Mouse (Mus musculus): ENCODE results near the gene Slco2b1. TPM values are rescaled to one million over a fixed set of nuclear protein-coding genes. Genes with fewer than 3 reads are reported as not detected.

The Slco2b1 gene
- polyA plus RNA-seq, 1 experiment from 2014 or later = 2.9 TPM

DNA sequence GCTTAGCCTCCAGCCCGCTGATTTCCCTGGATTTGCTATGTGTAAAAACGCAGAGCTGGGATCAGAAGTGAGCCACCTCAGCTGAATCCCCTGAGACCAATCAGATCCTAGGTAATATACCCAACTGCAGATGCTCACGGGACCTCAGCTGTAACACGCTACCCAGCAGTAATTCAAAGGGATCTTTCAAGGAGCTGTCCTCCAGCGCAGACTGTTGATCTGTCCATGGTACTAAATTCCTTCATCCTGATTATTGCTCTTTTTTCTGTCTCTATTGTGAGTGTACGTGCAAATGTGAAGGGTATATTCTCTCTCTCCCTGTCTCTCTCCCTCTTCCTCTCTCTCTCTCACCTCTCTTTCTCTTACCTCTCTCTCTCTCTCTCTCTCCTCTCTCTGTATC is 78.9 kb downstream of the Slco2b1 start:
- WGBS = 13% methylated on average over 6 of the region's 6 CpGs
- TF ChIP-seq CTCF (IDR thresholded peaks at IDR 0.05; ENCODE audit: low read depth) = no peak
- Histone ChIP-seq H3K36me3 (ENCODE audit: insufficient read depth) (no peaks in the 10 kb centered on the region), H3K27ac (ENCODE audit: low read depth) (no peak overlapping the region), H3K9me3 (ENCODE audit: low read depth, low read length) (no peaks in the 10 kb centered on the region), H3K4me2 (no peak overlapping the region), H3K9ac (no peak overlapping the region), H3K4me1 (ENCODE audit: insufficient read depth) (no peaks in the 10 kb centered on the region), H3K4me3 (ENCODE audit: low read depth, low read length) (no peak overlapping the region), H3K27me3 (ENCODE audit: insufficient read depth, low read length) (peaks cover 21% of the 10 kb centered on the region)
- ATAC-seq (ENCODE audit: insufficient read depth) = no peak
- DNase-seq = peak; percentile 85

DNA sequence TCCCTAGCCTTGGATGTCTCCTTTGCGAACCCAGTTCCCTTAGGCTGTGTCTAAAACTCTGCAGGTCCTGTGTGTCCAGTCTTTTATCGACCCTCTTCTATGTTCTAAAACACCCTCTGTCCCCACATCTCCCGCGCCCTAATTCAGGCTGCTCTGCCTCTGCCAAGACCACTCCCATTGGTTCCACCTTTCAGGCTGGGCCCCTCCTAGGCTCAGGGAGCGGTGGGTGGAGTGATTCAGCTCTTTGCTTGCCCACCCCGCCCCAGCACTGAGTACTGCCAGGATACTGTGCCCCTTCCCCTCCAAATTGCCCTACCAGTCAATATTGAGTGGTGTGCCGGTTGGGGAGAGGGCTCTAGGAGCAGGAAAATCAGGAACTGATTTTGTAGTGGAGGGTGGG is 83.8 kb downstream of the Slco2b1 start:
- Histone ChIP-seq H3K9ac (no peak overlapping the region), H3K4me1 (ENCODE audit: insufficient read depth) (0 out of 2 replicates have a peak, but pooled peaks cover 7% of the 10 kb centered on the region), H3K27ac (ENCODE audit: low read depth) (no peak overlapping the region), H3K4me3 (ENCODE audit: low read depth, low read length) (no peak overlapping the region; the same call in 1 of the 2 replicates), H3K4me2 (peak overlapping the region; percentile 96), H3K9me3 (ENCODE audit: low read depth, low read length) (no peaks in the 10 kb centered on the region), H3K27me3 (ENCODE audit: insufficient read depth, low read length) (peaks cover 65% of the 10 kb centered on the region), H3K36me3 (ENCODE audit: insufficient read depth) (no peaks in the 10 kb centered on the region)
- 6% methylated on average over 7 of the region's 7 CpGs for WGBS
- DNase-seq = no peak
- no peak for TF ChIP-seq CTCF (IDR thresholded peaks at IDR 0.05; ENCODE audit: low read depth)
- no peak for ATAC-seq (ENCODE audit: insufficient read depth)

DNA sequence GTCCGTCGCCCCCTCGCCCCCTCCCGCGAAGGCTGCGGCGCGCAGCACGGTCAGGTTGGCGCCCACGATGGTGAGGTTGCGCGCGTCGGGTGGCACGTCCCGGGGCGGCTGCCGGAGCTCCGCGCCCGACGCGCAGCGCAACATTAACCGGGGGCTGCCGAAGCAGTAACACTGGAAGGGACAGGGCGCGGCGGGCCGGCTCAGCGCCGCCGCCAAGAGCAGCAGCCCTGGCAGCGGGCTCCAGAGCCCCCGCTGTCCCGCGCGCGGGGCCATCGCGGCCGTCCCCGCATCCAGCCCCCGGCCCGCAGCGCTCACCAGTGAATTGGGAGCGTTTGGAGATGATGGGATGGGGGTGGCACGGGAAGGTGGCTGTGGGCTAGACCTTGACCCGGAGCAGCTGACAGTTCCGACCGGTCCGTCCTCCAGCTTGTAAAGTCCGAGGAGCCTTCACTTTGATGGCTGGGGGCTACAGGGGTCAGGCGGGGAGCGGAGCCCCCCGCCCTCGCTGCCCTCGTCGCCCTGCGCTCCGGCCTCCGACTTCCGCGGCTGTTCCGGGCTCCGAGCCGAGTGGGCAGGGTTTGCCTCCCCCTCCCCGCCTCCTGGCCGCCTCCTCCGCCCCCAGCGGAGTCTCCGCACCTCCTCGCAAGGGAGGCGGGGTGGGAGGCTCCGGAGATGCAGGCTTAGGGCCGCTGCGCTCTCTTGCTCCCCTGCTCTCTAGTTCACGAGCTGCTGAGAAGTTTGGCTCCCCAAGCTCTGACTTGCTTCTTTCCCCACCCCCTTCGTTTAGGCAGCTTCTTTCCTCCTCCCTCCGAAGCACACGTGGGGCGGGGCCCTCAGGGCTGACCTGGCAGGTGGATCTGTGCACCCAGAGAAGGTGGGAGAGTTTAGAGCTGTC is 84.5 kb downstream of the Slco2b1 start, which contains the start of gene Tpbgl:
Gene Tpbgl, minus strand, starts transcription at position 728 of the 895 bp plus-strand sequence.
- ATAC-seq (ENCODE audit: insufficient read depth) (peak; percentile 53; the same call in 1 of the 2 replicates), DNase-seq (peak; percentile 84)
- Histone ChIP-seq H3K9me3 (ENCODE audit: low read depth, low read length) (no peaks in the 10 kb centered on the region), H3K9ac (peak within 1 kb of the TSS; percentile 34; the same call in 1 of the 2 replicates), H3K27me3 (ENCODE audit: insufficient read depth, low read length) (peaks cover 65% of the 10 kb centered on the region), H3K27ac (ENCODE audit: low read depth) (no peak within 1 kb of the TSS), H3K36me3 (ENCODE audit: insufficient read depth) (no peaks in the 10 kb centered on the region), H3K4me3 (ENCODE audit: low read depth, low read length) (peak within 1 kb of the TSS; percentile 49), H3K4me1 (ENCODE audit: insufficient read depth) (0 out of 2 replicates have a peak, but pooled peaks cover 7% of the 10 kb centered on the region), H3K4me2 (peak within 1 kb of the TSS; percentile 96)
- under 1% methylated on average over 70 of the region's 83 CpGs for WGBS
- no peak for TF ChIP-seq CTCF (IDR thresholded peaks at IDR 0.05; ENCODE audit: low read depth)

DNA sequence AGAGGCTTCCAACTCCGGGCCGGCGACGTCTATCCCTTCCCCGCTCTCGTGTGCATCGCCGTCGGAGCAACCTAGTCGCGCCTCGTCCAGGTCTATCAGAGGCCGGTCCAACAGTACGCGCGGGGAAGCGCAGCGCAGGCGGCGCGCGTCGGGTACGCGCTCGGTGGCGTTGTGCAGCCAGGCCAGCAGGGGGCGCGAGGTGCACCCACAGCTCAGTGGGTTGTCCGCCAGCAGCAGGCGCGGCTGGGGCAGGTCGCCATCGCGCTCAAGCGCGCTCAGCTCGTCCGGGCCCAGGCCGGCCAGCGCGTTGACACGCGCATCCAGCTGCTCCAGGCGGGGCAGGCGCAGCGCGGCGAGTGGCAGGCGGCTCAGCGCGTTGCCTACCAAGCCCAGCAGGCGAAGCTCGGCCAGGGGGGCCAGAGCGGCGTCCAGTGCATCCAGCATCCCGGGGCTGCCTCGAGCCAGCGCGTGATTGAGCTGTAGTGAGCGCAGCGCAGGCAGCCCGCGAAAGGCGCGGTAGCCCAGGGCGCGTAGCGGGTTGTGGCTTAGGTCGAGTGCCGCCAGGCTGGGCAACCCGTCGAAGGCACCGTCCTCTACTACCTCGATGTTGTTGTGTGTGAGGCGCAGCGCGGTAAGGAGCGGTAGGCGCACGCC is 85.3 kb downstream of the Slco2b1 start:
- Histone ChIP-seq H3K27ac (ENCODE audit: low read depth) (no peak overlapping the region), H3K36me3 (ENCODE audit: insufficient read depth) (no peaks in the 10 kb centered on the region), H3K4me1 (ENCODE audit: insufficient read depth) (0 out of 2 replicates have a peak, but pooled peaks cover 7% of the 10 kb centered on the region), H3K4me2 (peak overlapping the region; percentile 96), H3K27me3 (ENCODE audit: insufficient read depth, low read length) (peaks cover 63% of the 10 kb centered on the region), H3K9ac (0 out of 2 replicates have a peak overlapping the region, but pooled peaks have one; percentile 34), H3K9me3 (ENCODE audit: low read depth, low read length) (no peaks in the 10 kb centered on the region), H3K4me3 (ENCODE audit: low read depth, low read length) (peak overlapping the region; percentile 49)
- peak; percentile 75 for TF ChIP-seq CTCF (IDR thresholded peaks at IDR 0.05; ENCODE audit: low read depth)
- DNase-seq = peak; percentile 93
- peak; percentile 89 for ATAC-seq (ENCODE audit: insufficient read depth)
- under 1% methylated on average over 81 of the region's 81 CpGs for WGBS

DNA sequence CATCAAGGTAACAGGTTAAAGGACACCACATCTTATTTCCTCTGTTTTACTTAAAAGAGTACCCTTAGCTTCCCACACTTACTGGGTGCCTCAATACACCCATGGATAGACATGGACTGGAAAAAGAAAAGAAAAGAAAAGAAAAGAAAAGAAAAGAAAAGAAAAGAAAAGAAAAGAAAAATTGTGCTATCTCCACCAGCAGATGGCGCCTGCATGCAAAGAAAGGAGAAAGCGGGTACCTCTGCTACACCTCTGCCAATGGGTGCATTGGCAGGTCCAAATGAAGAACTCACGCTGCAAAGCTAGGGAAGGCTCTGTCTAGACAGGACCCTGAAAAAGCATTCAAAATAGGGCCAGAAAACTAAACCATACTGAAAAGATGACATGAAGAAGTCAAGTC is 92.3 kb downstream of the Slco2b1 start:
- Histone ChIP-seq H3K9me3 (ENCODE audit: low read depth, low read length) (no peaks in the 10 kb centered on the region), H3K4me1 (ENCODE audit: insufficient read depth) (no peaks in the 10 kb centered on the region), H3K27me3 (ENCODE audit: insufficient read depth, low read length) (peaks cover 9% of the 10 kb centered on the region; the same call in 1 of the 2 replicates), H3K36me3 (ENCODE audit: insufficient read depth) (no peaks in the 10 kb centered on the region), H3K4me2 (no peak overlapping the region), H3K4me3 (ENCODE audit: low read depth, low read length) (no peak overlapping the region), H3K27ac (ENCODE audit: low read depth) (no peak overlapping the region), H3K9ac (no peak overlapping the region)
- DNase-seq = peak; percentile 66
- ATAC-seq (ENCODE audit: insufficient read depth) = no peak
- peak; percentile 75 for TF ChIP-seq CTCF (IDR thresholded peaks at IDR 0.05; ENCODE audit: low read depth)
- WGBS = 6% methylated on average over 3 of the region's 3 CpGs

DNA sequence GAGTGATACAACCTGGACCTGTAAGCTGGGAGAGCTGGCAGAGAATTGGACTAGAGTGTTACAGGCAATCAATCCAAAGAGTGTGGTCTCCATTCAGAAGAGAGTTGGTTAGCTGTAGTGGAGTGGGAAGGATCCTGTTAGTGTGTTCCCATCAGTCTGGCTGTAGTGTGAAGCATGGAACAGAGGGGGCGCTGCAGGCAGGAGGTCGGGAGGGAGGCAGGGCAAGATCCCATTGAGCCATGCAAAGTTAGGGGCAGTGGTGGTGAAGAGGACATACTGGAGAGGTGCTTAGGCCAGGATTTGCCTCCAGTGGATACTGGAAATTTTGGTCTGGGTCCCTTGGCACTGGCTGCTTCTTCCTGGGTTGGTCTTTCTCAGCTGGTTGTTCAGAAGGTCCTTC is 92.9 kb downstream of the Slco2b1 start:
- H3K27ac ChIP-seq (ENCODE audit: low read depth) = no peak overlapping the region
- H3K27me3 ChIP-seq (ENCODE audit: insufficient read depth, low read length) = 0 out of 2 replicates have a peak, but pooled peaks cover 3% of the 10 kb centered on the region
- DNase-seq = no peak
- ATAC-seq (ENCODE audit: insufficient read depth) = no peak
- no peaks in the 10 kb centered on the region for H3K9me3 ChIP-seq (ENCODE audit: low read depth, low read length)
- H3K4me2 ChIP-seq = no peak overlapping the region
- H3K9ac ChIP-seq = no peak overlapping the region
- no peaks in the 10 kb centered on the region for H3K4me1 ChIP-seq (ENCODE audit: insufficient read depth)
- H3K36me3 ChIP-seq (ENCODE audit: insufficient read depth) = no peaks in the 10 kb centered on the region
- H3K4me3 ChIP-seq (ENCODE audit: low read depth, low read length) = no peak overlapping the region
- WGBS = 70% methylated on average over 2 of the region's 2 CpGs
- peak; percentile 23; the same call in 1 of the 2 replicates for TF ChIP-seq CTCF (IDR thresholded peaks at IDR 0.05; ENCODE audit: low read depth)

Other genes starting within 250 kb of the Slco2b1 start
- 0.95 and 1.2 TPM in 2 replicates for gene Klhl35, start 245.3 kb downstream of the Slco2b1 start, polyA plus RNA-seq (2014; fragmentation: Nextera tagmentation; extraction: Ambion mirVana)
- gene Rps3, start 227.6 kb downstream of the Slco2b1 start, polyA plus RNA-seq (2014; fragmentation: Nextera tagmentation; extraction: Ambion mirVana) = 922 and 969 TPM in 2 replicates
- gene Arrb1, start 175.9 kb downstream of the Slco2b1 start, polyA plus RNA-seq (2014; fragmentation: Nextera tagmentation; extraction: Ambion mirVana) = 7.0 and 7.8 TPM in 2 replicates
- 1.2 TPM in 2 replicates for gene Tpbgl, start 84.2 kb downstream of the Slco2b1 start, polyA plus RNA-seq (2014; fragmentation: Nextera tagmentation; extraction: Ambion mirVana)
- gene Olfr520, start 18.9 kb upstream of the Slco2b1 start, polyA plus RNA-seq (2014; fragmentation: Nextera tagmentation; extraction: Ambion mirVana) = not detected in 2 replicates
- not detected in 2 replicates for gene Olfr521, start 52.2 kb upstream of the Slco2b1 start, polyA plus RNA-seq (2014; fragmentation: Nextera tagmentation; extraction: Ambion mirVana)
- gene Neu3, start 117.1 kb upstream of the Slco2b1 start, polyA plus RNA-seq (2014; fragmentation: Nextera tagmentation; extraction: Ambion mirVana) = 3.0 and 3.2 TPM in 2 replicates
- gene Xrra1, start 147.8 kb upstream of the Slco2b1 start, polyA plus RNA-seq (2014; fragmentation: Nextera tagmentation; extraction: Ambion mirVana) = 0.30 and 0.34 TPM in 2 replicates
- 322 and 366 TPM in 2 replicates for gene Spcs2, start 152.1 kb upstream of the Slco2b1 start, polyA plus RNA-seq (2014; fragmentation: Nextera tagmentation; extraction: Ambion mirVana)